Mouse (Mus musculus) embryonic facial prominence, embryonic 14.5 days (tissue): Measurements from ENCODE around the gene Dusp12. TPM values are rescaled to one million over a fixed set of nuclear protein-coding genes. Genes with fewer than 3 reads are reported as not detected.

Source experiments
- ATAC-seq: fragments of 200-750 bp; cut with Nextera tagmentation; 2 replicates; pipeline ENCODE4 v1.8.0; 2017; ENCODE audit warnings: low read depth, moderate number of reproducible peaks, moderate TSS enrichment
- DNase-seq: peaks from one replicate; pipeline ENCODE4 v3.0.0-alpha.2; 2015; ENCODE audit warnings: low spot score
- H3K27ac ChIP-seq: fragments of 300-500 bp; sonication (generic); replicated peaks from 2 replicates; pipeline ENCODE4 v1.5.1; 2014; ENCODE audit warnings: low read depth, mild to moderate bottlenecking, low read length, moderate library complexity
- H3K27me3 ChIP-seq: fragments of 300-500 bp; sonication (generic); replicated peaks from 2 replicates; pipeline ENCODE4 v1.6.1; 2014; ENCODE audit warnings: low read length; ENCODE audit not compliant: control insufficient read depth, insufficient read depth
- H3K36me3 ChIP-seq: fragments of 300-500 bp; sonication (generic); 2 replicates; pipeline ENCODE4 v1.6.1; 2014; ENCODE audit warnings: low read length, mixed read lengths; ENCODE audit not compliant: control insufficient read depth, insufficient read depth
- H3K4me1 ChIP-seq: fragments of 300-500 bp; sonication (generic); 2 replicates; pipeline ENCODE4 v1.6.1; 2014; ENCODE audit warnings: antibody characterized with exemption, low read length; ENCODE audit not compliant: control insufficient read depth, insufficient read depth
- H3K4me2 ChIP-seq: fragments of 300-500 bp; sonication (generic); 2 replicates; pipeline ENCODE4 v1.6.1; 2014; ENCODE audit warnings: low read depth, mild to moderate bottlenecking, low read length, moderate library complexity, mixed read lengths
- H3K4me3 ChIP-seq: fragments of 300-500 bp; sonication (generic); 2 replicates; pipeline ENCODE4 v1.5.1; 2014; ENCODE audit warnings: low read depth, mild to moderate bottlenecking, low read length
- H3K9ac ChIP-seq: fragments of 300-500 bp; sonication (generic); 2 replicates; pipeline ENCODE4 v1.6.1; 2014; ENCODE audit warnings: low read depth, mild to moderate bottlenecking, low read length, moderate library complexity, mixed read lengths
- H3K9me3 ChIP-seq: fragments of 300-500 bp; sonication (generic); 2 replicates; pipeline ENCODE4 v1.6.1; 2016; ENCODE audit warnings: low read length; ENCODE audit not compliant: control insufficient read depth
- WGBS: fragments of 180-500 bp; shearing (Covaris S2); extraction: QIAGEN DNeasy Blood & Tissue Kit; methylation state at CpG from one replicate; pipeline ENCODE4 v1.1.7; 2014; 5-methylcytosine and 5-hydroxymethylcytosine counted together
- polyA plus RNA-seq: library from polyadenylated mRNA; unstranded; fragments of >200 nt; fragmentation: Nextera tagmentation; extraction: Ambion mirVana; gene quantifications from 2 replicates; pipeline ENCODE4 v1.2.1, GENCODE M21; 2014

Dusp12 gene
- polyA plus RNA-seq, 1 experiment from 2014 or later: 43.7 TPM

DNA sequence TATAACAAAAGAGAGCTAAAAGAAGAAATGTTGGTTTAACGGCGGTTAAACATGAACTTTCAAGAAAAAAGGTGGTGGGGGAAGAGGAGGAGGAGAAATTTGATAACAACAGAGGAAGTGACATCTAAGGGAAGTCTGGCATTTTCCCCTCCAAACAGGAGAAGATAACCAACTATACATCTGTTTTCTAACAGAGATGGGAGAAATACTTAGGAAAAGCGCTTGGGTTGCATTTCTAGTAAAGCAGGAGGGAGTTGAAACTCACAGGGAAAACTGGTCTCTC, 23.0 kb downstream of the Dusp12 start:
- Histone ChIP-seq H3K9ac (no peak overlapping the region), H3K4me3 (no peak overlapping the region), H3K27ac (no peak overlapping the region), H3K4me1 (0 out of 2 replicates have a peak, but pooled peaks cover 4% of the 10 kb centered on the region), H3K4me2 (no peak overlapping the region), H3K9me3 (no peaks in the 10 kb centered on the region), H3K27me3 (no peaks in the 10 kb centered on the region), H3K36me3 (no peaks in the 10 kb centered on the region)
- DNase-seq: no peak
- 79% methylated on average over 3 of the region's 3 CpGs for WGBS
- ATAC-seq: no peak

DNA sequence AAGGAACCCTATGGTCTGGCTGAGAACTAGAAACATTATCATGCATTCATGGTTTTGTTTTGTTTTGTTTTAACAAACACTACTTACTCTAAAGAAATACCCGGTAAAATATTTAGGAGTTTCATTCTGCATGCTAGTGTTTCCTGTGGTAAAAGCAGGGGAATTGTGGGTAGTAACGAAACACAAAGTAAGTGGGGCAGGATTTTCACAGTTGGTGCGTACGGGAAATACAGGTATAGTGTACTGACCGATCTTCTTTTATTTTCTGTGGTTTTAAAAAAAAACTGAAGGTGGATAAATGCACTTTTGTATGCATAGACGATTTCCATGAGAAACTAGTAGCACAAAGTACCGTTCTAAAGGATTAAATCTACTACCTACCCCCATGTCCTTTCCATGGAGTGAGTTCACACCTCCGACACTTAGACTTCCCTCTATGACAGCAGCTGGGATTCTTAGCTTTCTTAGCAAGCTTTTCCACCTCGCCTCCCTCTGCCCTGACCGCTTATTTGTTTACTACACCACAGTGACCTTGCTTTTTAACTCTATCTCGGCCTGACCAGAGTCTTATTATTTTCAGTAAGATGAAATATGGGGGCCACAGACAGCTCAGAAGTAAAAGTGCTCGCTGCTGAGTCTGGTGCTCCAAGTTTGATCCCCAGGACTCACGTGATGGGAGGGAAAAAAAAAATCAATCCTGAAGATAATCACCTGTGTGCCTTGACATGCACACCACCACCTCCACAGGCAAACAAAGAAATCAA, 23.5 kb downstream of the Dusp12 start:
- whole genome bisulfite sequencing: 77% methylated on average over 13 of the region's 13 CpGs
- no peak for DNase-seq

DNA sequence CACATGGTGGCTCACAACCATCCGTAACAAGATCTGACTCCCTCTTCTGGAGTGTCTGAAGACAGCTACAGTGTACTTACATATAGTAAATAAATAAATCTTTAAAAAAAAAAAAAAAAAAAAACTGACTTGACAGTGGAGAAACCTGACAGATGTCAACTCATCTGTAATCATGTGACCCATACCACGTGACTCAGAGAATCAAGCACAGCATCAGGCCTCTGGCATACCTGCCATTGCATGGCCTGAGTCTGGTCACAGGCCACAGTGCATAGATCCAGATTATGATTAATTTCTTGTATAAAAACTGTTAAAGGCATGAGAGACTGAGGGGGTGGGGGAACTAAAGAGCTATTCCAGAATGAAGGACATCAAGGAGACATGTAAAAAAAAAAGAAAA, 26.5 kb downstream of the Dusp12 start:
- no peak overlapping the region for H3K4me2 ChIP-seq
- 75% methylated on average over 1 of the region's 2 CpGs for WGBS
- DNase-seq (no peak), ATAC-seq (no peak)
- H3K9me3 ChIP-seq: no peaks in the 10 kb centered on the region
- H3K4me1 ChIP-seq: no peaks in the 10 kb centered on the region
- H3K27me3 ChIP-seq: no peaks in the 10 kb centered on the region
- H3K36me3 ChIP-seq: no peaks in the 10 kb centered on the region
- no peak overlapping the region for H3K27ac ChIP-seq
- H3K9ac ChIP-seq: no peak overlapping the region
- H3K4me3 ChIP-seq: no peak overlapping the region

More for the DNA sequence above, 23.5 kb downstream of the Dusp12 start:
- H3K9ac ChIP-seq: no peak overlapping the region
- no peak overlapping the region for H3K4me2 ChIP-seq
- H3K27me3 ChIP-seq: no peaks in the 10 kb centered on the region
- H3K4me3 ChIP-seq: no peak overlapping the region
- H3K36me3 ChIP-seq: no peaks in the 10 kb centered on the region
- H3K4me1 ChIP-seq: 0 out of 2 replicates have a peak, but pooled peaks cover 2% of the 10 kb centered on the region
- ATAC-seq: no peak
- H3K27ac ChIP-seq: no peak overlapping the region
- H3K9me3 ChIP-seq: no peaks in the 10 kb centered on the region

DNA sequence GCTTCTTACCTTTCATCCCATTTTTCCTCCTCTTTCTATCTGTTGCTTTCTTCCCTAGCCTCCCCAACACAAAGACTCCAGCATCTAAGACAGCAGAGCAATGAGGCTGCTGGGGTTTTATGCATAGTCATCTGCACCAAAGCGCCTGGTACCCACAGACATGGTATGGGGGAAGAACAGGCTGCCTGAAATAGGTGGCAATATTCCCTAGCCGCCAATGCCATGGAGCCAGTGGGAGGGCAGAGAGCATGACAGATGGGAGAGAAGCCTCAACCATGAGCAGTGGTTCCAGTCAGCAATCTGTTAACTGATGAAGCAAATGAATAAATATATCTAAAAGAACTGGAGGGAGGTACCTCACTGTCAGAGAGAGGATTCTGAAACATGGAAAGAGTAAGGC, 28.0 kb downstream of the Dusp12 start:
- WGBS: 86% methylated on average over 2 of the region's 2 CpGs
- H3K9ac ChIP-seq: no peak overlapping the region
- no peaks in the 10 kb centered on the region for H3K4me1 ChIP-seq
- H3K27ac ChIP-seq: no peak overlapping the region
- no peaks in the 10 kb centered on the region for H3K9me3 ChIP-seq
- DNase-seq (no peak), ATAC-seq (no peak)
- H3K27me3 ChIP-seq: no peaks in the 10 kb centered on the region
- no peak overlapping the region for H3K4me3 ChIP-seq
- no peak overlapping the region for H3K4me2 ChIP-seq
- H3K36me3 ChIP-seq: 0 out of 2 replicates have a peak, but pooled peaks cover 6% of the 10 kb centered on the region

DNA sequence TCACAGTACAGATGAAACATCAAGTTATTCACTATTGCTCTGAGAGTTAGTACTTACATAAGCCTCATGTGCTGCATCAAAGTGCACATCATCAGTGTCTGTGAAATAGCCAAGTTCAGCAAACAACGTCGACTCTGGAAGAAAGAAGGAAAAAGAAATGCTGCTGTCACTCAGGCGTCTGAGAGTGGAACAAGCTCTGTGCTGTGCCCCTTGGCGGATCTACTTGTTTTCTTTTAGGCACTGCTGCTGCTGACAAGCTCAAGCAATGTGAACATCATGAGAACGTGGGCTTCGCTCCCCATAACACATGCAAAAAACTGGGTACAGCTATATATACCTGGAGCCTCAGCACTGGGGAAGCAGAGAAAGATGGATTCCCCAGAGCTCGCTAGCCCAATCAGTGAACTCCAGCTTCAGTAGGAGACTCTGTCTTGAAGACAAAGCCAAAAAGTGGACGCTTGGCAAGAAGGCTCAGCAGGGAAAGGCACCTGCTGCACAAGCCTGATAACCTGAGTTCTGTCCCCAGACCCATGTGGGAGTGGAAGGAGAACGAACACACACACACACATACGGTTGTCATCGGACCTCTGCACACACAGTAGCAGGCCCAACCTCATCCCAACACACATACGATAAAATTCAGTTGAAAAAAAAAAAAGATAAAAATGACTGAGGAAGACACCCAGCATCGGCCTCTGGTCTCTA, 30.1 kb downstream of the Dusp12 start:
- Histone ChIP-seq H3K9ac (no peak overlapping the region), H3K27me3 (no peaks in the 10 kb centered on the region), H3K27ac (no peak overlapping the region), H3K4me2 (no peak overlapping the region), H3K9me3 (no peaks in the 10 kb centered on the region), H3K4me3 (no peak overlapping the region), H3K36me3 (0 out of 2 replicates have a peak, but pooled peaks cover 6% of the 10 kb centered on the region), H3K4me1 (no peaks in the 10 kb centered on the region)
- DNase-seq (no peak), ATAC-seq (no peak)
- 84% methylated on average over 13 of the region's 13 CpGs for WGBS

DNA sequence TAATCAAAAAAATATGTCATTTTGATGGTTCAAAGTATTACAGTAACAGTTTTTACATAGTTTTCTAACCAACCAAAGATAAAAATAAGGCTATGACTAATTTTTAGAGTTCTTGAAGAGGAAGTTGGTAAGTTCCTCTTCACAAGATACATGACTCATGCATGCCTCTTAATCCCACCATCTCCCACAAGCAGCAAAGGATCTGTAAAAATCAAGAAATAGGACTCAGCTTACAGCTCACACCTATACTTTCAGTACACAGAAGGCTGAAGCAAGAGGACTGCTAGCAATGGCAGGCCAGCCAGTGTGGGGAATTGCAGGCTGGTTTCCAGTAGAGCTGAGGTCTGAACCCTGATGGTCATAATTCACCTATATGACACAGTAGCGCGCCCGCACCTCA, 31.7 kb downstream of the Dusp12 start:
- Histone ChIP-seq H3K4me2 (no peak overlapping the region), H3K4me1 (no peaks in the 10 kb centered on the region), H3K27ac (no peak overlapping the region), H3K9ac (no peak overlapping the region), H3K9me3 (no peaks in the 10 kb centered on the region), H3K4me3 (no peak overlapping the region), H3K36me3 (peaks cover 10% of the 10 kb centered on the region; the same call in 1 of the 2 replicates), H3K27me3 (no peaks in the 10 kb centered on the region)
- DNase-seq (no peak), ATAC-seq (no peak)
- 100% methylated on average over 3 of the region's 3 CpGs for WGBS

DNA sequence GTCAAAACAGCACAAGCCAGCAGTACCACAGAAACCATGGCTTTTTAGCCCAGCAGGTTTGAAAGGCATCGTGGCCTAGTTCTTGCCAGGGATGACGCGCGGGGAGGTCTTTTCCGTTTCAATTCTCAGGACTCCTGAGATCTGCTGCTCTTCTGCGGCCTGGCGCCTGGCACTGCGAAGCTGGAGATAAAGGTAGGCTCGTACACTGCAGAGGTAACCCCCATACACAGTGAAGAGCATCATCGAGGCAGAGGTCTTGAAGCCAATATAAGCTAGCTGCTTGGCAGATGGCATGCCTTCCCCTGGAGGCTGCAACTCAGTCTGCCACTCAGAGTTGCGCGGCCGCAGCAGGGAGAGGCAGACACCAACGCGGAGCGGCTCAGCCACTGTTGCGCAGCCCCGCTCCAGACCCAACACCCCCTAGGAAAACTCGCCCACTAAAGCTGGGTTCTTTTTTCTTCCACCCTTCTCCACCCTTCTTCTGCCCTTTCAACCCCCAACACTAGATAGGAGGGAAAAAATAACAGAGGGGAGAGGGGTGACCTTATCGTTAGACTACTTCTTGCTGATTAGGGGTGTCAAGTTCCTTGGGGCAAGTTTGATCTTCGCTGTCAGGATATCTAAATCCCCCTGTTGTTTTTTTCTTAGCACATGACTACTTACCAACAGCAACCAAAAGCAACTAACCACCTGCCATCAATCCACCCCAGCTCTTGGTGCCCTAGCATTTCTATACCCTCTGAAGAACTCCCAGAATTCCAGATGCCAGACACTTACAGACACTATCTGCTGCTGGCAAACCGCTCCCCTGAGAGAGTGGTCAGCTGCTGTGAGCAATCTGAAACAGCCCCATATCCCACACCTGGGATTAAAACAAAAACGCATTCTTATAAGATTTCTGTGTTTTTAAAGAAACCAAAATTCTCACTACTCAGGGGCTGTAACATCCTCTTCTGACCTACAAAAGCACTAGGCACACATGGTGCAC, 34.4 kb downstream of the Dusp12 start:
- Histone ChIP-seq H3K27me3 (no peaks in the 10 kb centered on the region), H3K27ac (no peak overlapping the region), H3K4me3 (no peak overlapping the region), H3K4me2 (no peak overlapping the region), H3K36me3 (peaks cover 10% of the 10 kb centered on the region; the same call in 1 of the 2 replicates), H3K9me3 (no peaks in the 10 kb centered on the region), H3K9ac (no peak overlapping the region), H3K4me1 (no peaks in the 10 kb centered on the region)
- DNase-seq: no peak
- WGBS: 84% methylated on average over 23 of the region's 23 CpGs
- no peak for ATAC-seq

DNA sequence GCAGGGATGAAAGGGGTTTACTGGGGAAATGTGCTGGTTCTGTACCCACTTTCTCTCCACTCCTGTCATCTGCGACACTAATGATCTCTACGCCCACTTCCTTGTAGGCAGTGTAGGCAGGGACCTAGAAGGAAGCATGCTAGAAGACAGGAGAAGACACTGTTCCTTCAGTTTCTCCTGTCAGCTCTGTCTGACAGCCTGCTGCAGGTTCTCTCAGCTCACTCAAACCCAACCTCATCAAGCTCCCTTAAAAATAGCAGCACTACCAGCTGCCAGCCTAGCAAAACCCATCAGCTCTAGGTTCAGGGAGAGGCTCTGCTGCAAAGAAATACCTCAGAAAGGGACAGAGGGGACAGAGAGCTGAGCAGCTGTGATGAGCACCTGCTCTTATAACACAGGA, 35.3 kb downstream of the Dusp12 start:
- Histone ChIP-seq H3K4me1 (no peaks in the 10 kb centered on the region), H3K36me3 (peaks cover 10% of the 10 kb centered on the region; the same call in 1 of the 2 replicates)

More for the DNA sequence above, 35.3 kb downstream of the Dusp12 start:
- H3K4me2 ChIP-seq: no peak overlapping the region
- DNase-seq (no peak), ATAC-seq (no peak)
- 90% methylated on average over 2 of the region's 2 CpGs for WGBS
- no peak overlapping the region for H3K4me3 ChIP-seq
- no peaks in the 10 kb centered on the region for H3K9me3 ChIP-seq
- H3K27me3 ChIP-seq: no peaks in the 10 kb centered on the region
- H3K9ac ChIP-seq: no peak overlapping the region
- H3K27ac ChIP-seq: no peak overlapping the region
